Mouse (Mus musculus): ENCODE results near the gene Arl9. TPM values are rescaled to one million over a fixed set of nuclear protein-coding genes. Genes with fewer than 3 reads are reported as not detected.

Gene Arl9
- total and polyA plus RNA-seq, 3 experiments = 1.6 to 1.7 TPM; not detected in 1

- H3K9ac ChIP-seq (ENCODE audit: control insufficient read depth, low read depth, low read length, poor library complexity, severe bottlenecking) = no peak overlapping the region
- no peak overlapping the region for H3K27ac ChIP-seq (ENCODE audit: control insufficient read depth, low read depth, low read length)
- H3K4me3 ChIP-seq (ENCODE audit: control insufficient read depth in 1 of 2, insufficient read depth in 1 of 2, low read depth in 2 of 2, low read length in 2 of 2) = no peak overlapping the region
- H3K9me3 ChIP-seq (replicated peaks; ENCODE audit: insufficient read depth, low read length) = no peaks in the 10 kb centered on the region
- no peaks in the 10 kb centered on the region for H3K4me1 ChIP-seq (ENCODE audit: control insufficient read depth in 1 of 2, insufficient read depth in 2 of 2, low read length in 2 of 2)
- H3K79me2 ChIP-seq (ENCODE audit: control insufficient read depth, insufficient read depth, low read length, poor library complexity) = no peaks in the 10 kb centered on the region
- DNase-seq (ENCODE audit: low read depth, low spot score) = no peak
- peaks cover 0 to 24% of the 10 kb centered on the region in 2 experiments; a peak in 2 of 4 replicates for H3K36me3 ChIP-seq (ENCODE audit: control insufficient read depth in 1 of 2, insufficient read depth in 2 of 2, low read length in 2 of 2)
- no peaks in the 10 kb centered on the region for H3K27me3 ChIP-seq (ENCODE audit: control insufficient read depth in 1 of 2, insufficient read depth in 2 of 2, low read length in 2 of 2)
- TF ChIP-seq POLR2AphosphoS2 (IDR thresholded peaks at IDR 0.05; ENCODE audit: low read length) (peak; percentile 46; the same call in 1 of the 2 replicates), POLR2AphosphoS5 (IDR thresholded peaks at IDR 0.05; ENCODE audit: borderline replicate concordance, low read depth, low read length) (no peak), KAT2A (conservative IDR thresholded peaks at IDR 0.05; ENCODE audit: low read depth, low read length) (no peak)
These were observed 2.7 kb upstream of the Arl9 start for GRCm38 (mm10) chr5:77001192-77001591.

- Histone ChIP-seq H3K36me3 (ENCODE audit: control insufficient read depth in 1 of 2, insufficient read depth in 2 of 2, low read length in 2 of 2) (peaks cover 0 to 23% of the 10 kb centered on the region in 2 experiments; a peak in 2 of 4 replicates), H3K4me1 (ENCODE audit: control insufficient read depth in 1 of 2, insufficient read depth in 2 of 2, low read length in 2 of 2) (peaks cover 14 to 16% of the 10 kb centered on the region in 2 experiments), H3K9ac (ENCODE audit: control insufficient read depth, low read depth, low read length, poor library complexity, severe bottlenecking) (no peak overlapping the region), H3K27ac (ENCODE audit: control insufficient read depth, low read depth, low read length) (peak overlapping the region; percentile 49; the same call in 1 of the 2 replicates), H3K4me3 (ENCODE audit: control insufficient read depth in 1 of 2, insufficient read depth in 1 of 2, low read depth in 2 of 2, low read length in 2 of 2) (no peak overlapping the region), H3K27me3 (ENCODE audit: control insufficient read depth in 1 of 2, insufficient read depth in 2 of 2, low read length in 2 of 2) (no peaks in the 10 kb centered on the region), H3K9me3 (replicated peaks; ENCODE audit: insufficient read depth, low read length) (no peaks in the 10 kb centered on the region), H3K79me2 (ENCODE audit: control insufficient read depth, insufficient read depth, low read length, poor library complexity) (no peaks in the 10 kb centered on the region)
- TF ChIP-seq TCF12 (IDR thresholded peaks at IDR 0.05; ENCODE audit: low read depth, low read length) (peak; percentile 50; the same call in 1 of the 2 replicates), BHLHE40 (IDR thresholded peaks at IDR 0.05; ENCODE audit: borderline replicate concordance, low read depth, low read length) (0 out of 2 replicates have a peak, but pooled peaks have one; percentile 8), EP300 (IDR thresholded peaks at IDR 0.05; ENCODE audit: low read depth in 1 of 2, low read length in 2 of 2) (peak in 1 of 2 experiments; percentile 55; a peak in 1 of 4 replicates), ZNF384 (IDR thresholded peaks at IDR 0.05; ENCODE audit: low read depth, low read length) (no peak)
- DNase-seq (ENCODE audit: low read depth, low spot score) = no peak
These were observed 6.5 kb downstream of the Arl9 start for GRCm38 (mm10) chr5:77010352-77010751.

GRCm38 (mm10) chr5:77011082-77011481, 7.2 kb downstream of the Arl9 start:
- Histone ChIP-seq H3K4me3 (ENCODE audit: control insufficient read depth in 1 of 2, insufficient read depth in 1 of 2, low read depth in 2 of 2, low read length in 2 of 2) (no peak overlapping the region), H3K27ac (ENCODE audit: control insufficient read depth, low read depth, low read length) (peak overlapping the region; percentile 49)

More at GRCm38 (mm10) chr5:77011082-77011481, 7.2 kb downstream of the Arl9 start:
- peaks cover 0 to 23% of the 10 kb centered on the region in 2 experiments; a peak in 2 of 4 replicates for H3K36me3 ChIP-seq (ENCODE audit: control insufficient read depth in 1 of 2, insufficient read depth in 2 of 2, low read length in 2 of 2)
- H3K4me1 ChIP-seq (ENCODE audit: control insufficient read depth in 1 of 2, insufficient read depth in 2 of 2, low read length in 2 of 2) = peaks cover 14 to 16% of the 10 kb centered on the region in 2 experiments
- H3K9ac ChIP-seq (ENCODE audit: control insufficient read depth, low read depth, low read length, poor library complexity, severe bottlenecking) = no peak overlapping the region
- no peaks in the 10 kb centered on the region for H3K79me2 ChIP-seq (ENCODE audit: control insufficient read depth, insufficient read depth, low read length, poor library complexity)
- DNase-seq (ENCODE audit: low read depth, low spot score) = peak; percentile 67
- no peaks in the 10 kb centered on the region for H3K27me3 ChIP-seq (ENCODE audit: control insufficient read depth in 1 of 2, insufficient read depth in 2 of 2, low read length in 2 of 2)
- TF ChIP-seq POLR2A (IDR thresholded peaks at IDR 0.05; ENCODE audit: control insufficient read depth in 1 of 2, insufficient read depth in 1 of 2, low read depth in 1 of 2, low read length in 2 of 2, poor library complexity in 1 of 2) = no peak
- 0 out of 2 replicates have a peak, but pooled peaks have one; percentile 30 for TF ChIP-seq MAFK (IDR thresholded peaks at IDR 0.05; ENCODE audit: borderline replicate concordance, low read depth, low read length)
- no peak; the same call in 1 of the 2 replicates for TF ChIP-seq RCOR1 (IDR thresholded peaks at IDR 0.05; ENCODE audit: low read depth, low read length)
- TF ChIP-seq ZNF384 (IDR thresholded peaks at IDR 0.05; ENCODE audit: low read depth, low read length) = peak; percentile 32; the same call in 1 of the 2 replicates
- peak; percentile 76 for TF ChIP-seq SIN3A (IDR thresholded peaks at IDR 0.05; ENCODE audit: low read length)
- TF ChIP-seq EP300 (IDR thresholded peaks at IDR 0.05; ENCODE audit: low read depth in 1 of 2, low read length in 2 of 2) = peak; percentile 95 to 97
- no peak for TF ChIP-seq USF2 (IDR thresholded peaks at IDR 0.05; ENCODE audit: borderline replicate concordance in 1 of 2, insufficient read depth in 1 of 2, low read depth in 1 of 2, low read length in 2 of 2)
- peak; percentile 39; the same call in 1 of the 2 replicates for TF ChIP-seq MAX (IDR thresholded peaks at IDR 0.05; ENCODE audit: low read length)
- peak; percentile 39; the same call in 1 of the 2 replicates for TF ChIP-seq POLR2AphosphoS2 (IDR thresholded peaks at IDR 0.05; ENCODE audit: low read length)
- TF ChIP-seq MYC (IDR thresholded peaks at IDR 0.05; ENCODE audit: low read depth, low read length) = 0 out of 2 replicates have a peak, but pooled peaks have one; percentile 42
- 0 out of 2 replicates have a peak, but pooled peaks have one; percentile 11 for TF ChIP-seq TAL1 (IDR thresholded peaks at IDR 0.05; ENCODE audit: low read length)
- no peak for TF ChIP-seq UBTF (IDR thresholded peaks at IDR 0.05; ENCODE audit: borderline replicate concordance, insufficient read depth, low read depth, low read length)
- TF ChIP-seq GATA1 (IDR thresholded peaks at IDR 0.05; ENCODE audit: low read depth, low read length) = peak; percentile 88
- peak; percentile 57; the same call in 1 of the 2 replicates for TF ChIP-seq MAZ (IDR thresholded peaks at IDR 0.05; ENCODE audit: low read depth, low read length)
- peak; percentile 21; the same call in 1 of the 2 replicates for TF ChIP-seq HCFC1 (IDR thresholded peaks at IDR 0.05; ENCODE audit: low read depth, low read length)
- peak; percentile 98 for TF ChIP-seq MYB (IDR thresholded peaks at IDR 0.05; ENCODE audit: low read depth, low read length)
- peak; percentile 91 for TF ChIP-seq TCF12 (IDR thresholded peaks at IDR 0.05; ENCODE audit: low read depth, low read length)
- TF ChIP-seq ETS1 (IDR thresholded peaks at IDR 0.05; ENCODE audit: low read depth, low read length) = peak; percentile 74
- peak; percentile 74; the same call in 1 of the 2 replicates for TF ChIP-seq BHLHE40 (IDR thresholded peaks at IDR 0.05; ENCODE audit: borderline replicate concordance, low read depth, low read length)
- no peaks in the 10 kb centered on the region for H3K9me3 ChIP-seq (replicated peaks; ENCODE audit: insufficient read depth, low read length)
